Mouse (Mus musculus): ENCODE measurements around the gene Ptprt.

DNA sequence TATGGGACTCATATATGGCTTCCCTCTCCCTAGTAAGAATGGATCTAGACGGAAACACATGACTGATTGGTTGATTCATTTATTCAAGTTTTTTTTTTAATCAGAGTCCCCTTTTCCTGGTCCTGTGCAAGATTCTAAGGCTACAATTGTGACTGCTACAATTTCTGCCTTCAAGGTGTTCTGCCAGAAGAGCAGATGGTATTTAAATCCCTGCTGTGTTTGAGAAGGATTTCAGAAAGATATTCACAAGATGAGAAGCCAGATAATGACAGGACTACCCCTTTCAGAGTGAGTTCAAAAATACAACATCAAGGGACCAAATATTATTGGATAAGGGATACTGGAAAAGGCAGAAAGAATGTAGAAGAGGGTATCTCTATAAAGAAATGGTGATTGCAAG is 802.6 kb downstream of the Ptprt start:
- no peak for TF ChIP-seq CTCF (IDR thresholded peaks at IDR 0.05; ENCODE audit: borderline replicate concordance, insufficient read depth, low read depth, low read length)
- no peak for TF ChIP-seq POLR2A (IDR thresholded peaks at IDR 0.05; ENCODE audit: borderline replicate concordance, insufficient read depth, low read length)

Data from cerebellum, adult 2 months (tissue).